Mouse (Mus musculus): ENCODE measurements around the gene Kank2. TPM values are rescaled to one million over a fixed set of nuclear protein-coding genes. Genes with fewer than 3 reads are reported as not detected.

Gene Kank2
- total and polyA plus RNA-seq, 2 experiments from 2014 or later: 10.3 to 78.5 TPM

DNA sequence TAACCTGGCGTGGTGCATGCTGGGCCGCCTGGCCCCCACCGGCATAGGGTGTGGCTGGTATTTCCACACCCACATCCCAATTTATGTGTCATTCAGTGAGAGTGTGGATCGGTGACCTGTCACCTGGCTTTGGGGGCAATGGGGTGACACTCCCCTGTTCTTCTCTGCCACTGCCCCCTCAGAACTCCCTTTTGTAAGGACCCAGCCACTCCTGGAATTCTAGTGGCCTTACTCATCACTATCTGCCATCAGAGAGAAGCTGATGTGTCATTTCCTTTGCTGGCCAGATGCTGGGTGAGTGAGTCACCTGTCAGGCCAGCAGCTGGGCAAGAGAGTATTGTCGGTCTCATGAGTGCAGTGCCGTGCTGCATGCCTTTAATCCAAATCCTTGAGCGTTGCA lies 69.3 kb downstream of the Kank2 start:
- Histone ChIP-seq H3K4me3 (ENCODE audit: low read depth, low read length) (no peak overlapping the region), H3K9ac (replicated peaks; ENCODE audit: low read depth, low read length) (no peak overlapping the region), H3K4me1 (ENCODE audit: control insufficient read depth, insufficient read depth) (peaks cover 23% of the 10 kb centered on the region), H3K9me3 (replicated peaks; ENCODE audit: control insufficient read depth, low read length) (no peaks in the 10 kb centered on the region), H3K36me3 (replicated peaks; ENCODE audit: control insufficient read depth, insufficient read depth, low read length) (peaks cover 33% of the 10 kb centered on the region), H3K27me3 (ENCODE audit: control insufficient read depth, insufficient read depth, low read length) (no peaks in the 10 kb centered on the region), H3K27ac (ENCODE audit: low read depth) (0 out of 2 replicates have a peak overlapping the region, but pooled peaks have one; percentile 9), H3K4me2 (ENCODE audit: low read depth, low read length) (no peak overlapping the region)
- ATAC-seq (ENCODE audit: insufficient read depth, low read depth) (no peak), DNase-seq (ENCODE audit: low spot score) (no peak)
- TF ChIP-seq CTCF (IDR thresholded peaks at IDR 0.05; ENCODE audit: low read depth): no peak
- TF ChIP-seq EP300 (IDR thresholded peaks at IDR 0.05; ENCODE audit: low read depth): no peak
- 53% methylated on average over 7 of the region's 7 CpGs for WGBS

GRCm38 (mm10) chr9:21728261-21728832 lies 70.2 kb downstream of the Kank2 start:
- ATAC-seq (ENCODE audit: insufficient read depth, low read depth) (no peak), DNase-seq (ENCODE audit: low spot score) (no peak)
- WGBS: 80% methylated on average over 10 of the region's 10 CpGs
- Histone ChIP-seq H3K4me1 (ENCODE audit: control insufficient read depth, insufficient read depth) (peaks cover 23% of the 10 kb centered on the region), H3K4me2 (ENCODE audit: low read depth, low read length) (no peak overlapping the region), H3K9me3 (replicated peaks; ENCODE audit: control insufficient read depth, low read length) (no peaks in the 10 kb centered on the region), H3K27ac (ENCODE audit: low read depth) (no peak overlapping the region), H3K4me3 (ENCODE audit: low read depth, low read length) (no peak overlapping the region), H3K36me3 (replicated peaks; ENCODE audit: control insufficient read depth, insufficient read depth, low read length) (peaks cover 24% of the 10 kb centered on the region), H3K9ac (replicated peaks; ENCODE audit: low read depth, low read length) (no peak overlapping the region), H3K27me3 (ENCODE audit: control insufficient read depth, insufficient read depth, low read length) (no peaks in the 10 kb centered on the region)
- TF ChIP-seq EP300 (IDR thresholded peaks at IDR 0.05; ENCODE audit: low read depth): no peak
- no peak for TF ChIP-seq CTCF (IDR thresholded peaks at IDR 0.05; ENCODE audit: low read depth)

DNA sequence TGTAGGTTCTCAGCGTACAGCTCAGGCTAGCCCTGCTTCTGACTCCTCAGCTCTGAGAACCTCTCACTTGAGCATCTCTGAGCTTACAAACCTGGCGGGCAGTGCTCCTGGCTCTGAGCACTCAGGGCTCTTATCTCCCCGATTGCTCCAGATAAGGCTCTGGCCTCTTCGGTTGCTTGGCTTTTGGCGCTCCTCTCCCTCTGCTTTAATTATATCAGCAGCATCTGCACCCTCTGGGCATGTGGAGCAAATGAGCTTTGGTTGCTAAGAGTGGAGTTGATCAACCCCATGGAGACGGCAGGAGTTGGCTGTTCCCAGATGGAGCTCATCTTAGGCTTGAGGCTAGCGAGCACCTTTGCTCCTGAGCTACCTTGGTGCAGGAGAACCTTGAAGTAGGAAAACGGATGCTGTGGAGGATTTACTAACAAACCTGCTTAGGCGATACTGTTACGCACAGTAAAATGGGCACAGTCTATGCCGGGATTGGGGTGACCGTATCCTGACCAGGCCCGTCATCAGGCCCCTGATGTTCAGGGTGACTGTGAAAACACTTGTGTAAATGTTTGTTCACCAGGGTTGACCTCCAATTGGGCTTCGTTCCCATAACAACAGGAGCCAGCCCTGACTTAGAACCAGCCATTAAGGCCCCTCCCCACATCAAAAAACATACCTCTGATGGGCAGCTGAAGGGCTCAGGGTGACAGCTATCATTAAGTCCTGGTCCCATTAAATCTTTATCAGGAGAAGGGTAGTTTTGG lies 72.1 kb downstream of the Kank2 start:
- no peak for ATAC-seq (ENCODE audit: insufficient read depth, low read depth)
- Histone ChIP-seq H3K4me2 (ENCODE audit: low read depth, low read length) (peak overlapping the region; percentile 97; the same call in 1 of the 2 replicates), H3K27me3 (ENCODE audit: control insufficient read depth, insufficient read depth, low read length) (no peaks in the 10 kb centered on the region), H3K9me3 (replicated peaks; ENCODE audit: control insufficient read depth, low read length) (no peaks in the 10 kb centered on the region), H3K36me3 (replicated peaks; ENCODE audit: control insufficient read depth, insufficient read depth, low read length) (peaks cover 6% of the 10 kb centered on the region), H3K27ac (ENCODE audit: low read depth) (no peak overlapping the region), H3K4me1 (ENCODE audit: control insufficient read depth, insufficient read depth) (peaks cover 31% of the 10 kb centered on the region), H3K9ac (replicated peaks; ENCODE audit: low read depth, low read length) (no peak overlapping the region), H3K4me3 (ENCODE audit: low read depth, low read length) (no peak overlapping the region)
- WGBS: 73% methylated on average over 14 of the region's 14 CpGs
- TF ChIP-seq EP300 (IDR thresholded peaks at IDR 0.05; ENCODE audit: low read depth): no peak
- no peak for TF ChIP-seq CTCF (IDR thresholded peaks at IDR 0.05; ENCODE audit: low read depth)
- DNase-seq (ENCODE audit: low spot score): no peak

GRCm38 (mm10) chr9:21725224-21726121 lies 73.1 kb downstream of the Kank2 start:
- WGBS: 52% methylated on average over 23 of the region's 23 CpGs
- Histone ChIP-seq H3K4me2 (ENCODE audit: low read depth, low read length) (peak overlapping the region; percentile 97), H3K4me1 (ENCODE audit: control insufficient read depth, insufficient read depth) (peaks cover 31% of the 10 kb centered on the region), H3K9me3 (replicated peaks; ENCODE audit: control insufficient read depth, low read length) (no peaks in the 10 kb centered on the region), H3K36me3 (replicated peaks; ENCODE audit: control insufficient read depth, insufficient read depth, low read length) (no peaks in the 10 kb centered on the region; the same call in none of the 2 replicates), H3K9ac (replicated peaks; ENCODE audit: low read depth, low read length) (0 out of 2 replicates have a peak overlapping the region, but pooled peaks have one; percentile 24), H3K27ac (ENCODE audit: low read depth) (no peak overlapping the region), H3K4me3 (ENCODE audit: low read depth, low read length) (peak overlapping the region; percentile 85), H3K27me3 (ENCODE audit: control insufficient read depth, insufficient read depth, low read length) (no peaks in the 10 kb centered on the region)
- DNase-seq (ENCODE audit: low spot score): no peak
- TF ChIP-seq CTCF (IDR thresholded peaks at IDR 0.05; ENCODE audit: low read depth) (no peak), EP300 (IDR thresholded peaks at IDR 0.05; ENCODE audit: low read depth) (no peak)
- ATAC-seq (ENCODE audit: insufficient read depth, low read depth): no peak

- Histone ChIP-seq H3K36me3 (replicated peaks; ENCODE audit: control insufficient read depth, insufficient read depth, low read length) (no peaks in the 10 kb centered on the region; the same call in none of the 2 replicates), H3K9me3 (replicated peaks; ENCODE audit: control insufficient read depth, low read length) (no peaks in the 10 kb centered on the region), H3K4me1 (ENCODE audit: control insufficient read depth, insufficient read depth) (peaks cover 28% of the 10 kb centered on the region), H3K4me3 (ENCODE audit: low read depth, low read length) (peak overlapping the region; percentile 85), H3K9ac (replicated peaks; ENCODE audit: low read depth, low read length) (peak overlapping the region; percentile 65), H3K27me3 (ENCODE audit: control insufficient read depth, insufficient read depth, low read length) (no peaks in the 10 kb centered on the region), H3K27ac (ENCODE audit: low read depth) (peak overlapping the region; percentile 96), H3K4me2 (ENCODE audit: low read depth, low read length) (peak overlapping the region; percentile 97)
- ATAC-seq (ENCODE audit: insufficient read depth, low read depth) (peak; percentile 93), DNase-seq (ENCODE audit: low spot score) (peak; percentile 96)
- 1% methylated on average over 18 of the region's 18 CpGs for WGBS
- TF ChIP-seq CTCF (IDR thresholded peaks at IDR 0.05; ENCODE audit: low read depth) (no peak), EP300 (IDR thresholded peaks at IDR 0.05; ENCODE audit: low read depth) (no peak)
Measured at GRCm38 (mm10) chr9:21724147-21724536, 74.4 kb downstream of the Kank2 start.
